Mouse (Mus musculus) C2C12 (cell line): Measurements from ENCODE around the gene Gm6034.

Experiments used
- CTCF ChIP-seq: IDR thresholded peaks from one replicate; pipeline ENCODE4 v1.5.1; 2011; ENCODE audit not compliant: control insufficient read depth, insufficient read depth, insufficient read length
- FOSL1 ChIP-seq: IDR thresholded peaks from one replicate; pipeline ENCODE4 v1.8.0; 2011; ENCODE audit warnings: mild to moderate bottlenecking, low read length; ENCODE audit not compliant: poor library complexity, insufficient read depth, severe bottlenecking

DNA sequence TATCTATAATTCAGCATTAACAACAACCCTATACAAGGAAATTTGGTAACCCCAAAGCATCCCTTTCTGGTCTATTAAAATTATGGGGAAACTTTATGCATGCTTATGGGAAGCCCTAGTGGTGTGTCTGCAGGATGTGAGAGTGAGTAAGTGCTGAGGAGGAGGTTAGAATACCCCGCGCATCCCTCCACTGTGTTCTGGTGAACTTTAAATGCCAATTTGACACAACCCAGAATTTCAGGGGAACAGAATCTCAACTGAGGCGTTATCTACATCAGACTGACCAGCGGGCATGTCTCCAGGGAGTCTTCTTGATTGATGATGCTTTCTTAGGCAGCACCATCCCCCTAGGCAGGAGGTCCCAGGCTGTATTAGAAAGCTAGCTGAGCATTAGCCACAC is 16.9 kb upstream of the Gm6034 start:
- TF ChIP-seq CTCF (no peak), FOSL1 (no peak)
